Mouse (Mus musculus) thymus, adult 2 months (tissue): ENCODE results near the gene Tmem178.

Source experiments
- CTCF ChIP-seq: fragments of 200-500 bp; IDR thresholded peaks from 2 replicates; pipeline ENCODE4 v1.5.1; 2012; ENCODE audit warnings: mild to moderate bottlenecking, control low read depth, low read length, moderate library complexity, borderline replicate concordance; ENCODE audit not compliant: control insufficient read depth, poor library complexity, insufficient read depth; ENCODE audit errors: extremely low read depth
- POLR2A ChIP-seq: fragments of 200-500 bp; IDR thresholded peaks from 2 replicates; pipeline ENCODE4 v1.6.1; 2012; ENCODE audit warnings: mild to moderate bottlenecking, low read length, control low read depth, moderate library complexity; ENCODE audit not compliant: control insufficient read depth, poor library complexity, insufficient read depth; ENCODE audit errors: extremely low read depth

GRCm38 (mm10) chr17:81032957-81033356, 88.5 kb downstream of the Tmem178 start:
- no peak for TF ChIP-seq CTCF
- no peak for TF ChIP-seq POLR2A
